Mouse (Mus musculus) heart, adult 8-10 months (tissue): Measurements from ENCODE around the gene Unc13c. TPM values are rescaled to one million over a fixed set of nuclear protein-coding genes. Genes with fewer than 3 reads are reported as not detected.

ENCODE experiments used
- DNase-seq: peaks from one replicate; pipeline ENCODE4 v3.0.0; 2022; ENCODE audit warnings: low spot score
- total RNA-seq, 4 experiments: library from RNA; stranded (reverse); gene quantifications; 2 replicates each; pipeline ENCODE4 v1.2.4; 2022

Unc13c gene
- total RNA-seq, 4 experiments from 2014 or later = 0.20 to 0.35 (median 0.28) TPM

DNA sequence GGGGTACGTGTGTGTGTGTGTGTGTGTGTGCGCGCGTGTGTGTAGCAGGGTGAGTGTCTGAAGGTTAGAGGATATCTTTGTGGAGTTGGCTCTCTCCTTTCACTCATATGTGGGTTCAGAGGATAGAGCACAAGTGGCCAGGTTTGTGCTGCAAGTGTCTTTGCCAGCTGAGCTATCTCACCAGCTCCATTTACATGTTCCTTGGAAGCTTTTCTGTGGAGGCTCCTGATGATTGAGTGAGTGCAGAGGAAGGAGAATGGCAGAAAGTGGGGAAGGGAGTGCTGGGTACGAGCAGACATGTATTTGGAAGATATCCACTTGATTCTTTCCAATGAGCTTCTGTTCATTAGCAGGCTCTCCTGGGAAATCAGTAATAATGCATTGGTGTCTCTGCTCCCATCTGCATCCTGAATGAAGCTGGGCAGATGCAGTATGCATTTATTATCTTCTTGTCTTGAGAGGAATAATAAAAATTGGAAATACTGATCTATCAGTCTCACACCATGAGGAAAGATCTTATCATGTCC lies 86.3 kb downstream of the Unc13c start:
- DNase-seq = no peak

DNA sequence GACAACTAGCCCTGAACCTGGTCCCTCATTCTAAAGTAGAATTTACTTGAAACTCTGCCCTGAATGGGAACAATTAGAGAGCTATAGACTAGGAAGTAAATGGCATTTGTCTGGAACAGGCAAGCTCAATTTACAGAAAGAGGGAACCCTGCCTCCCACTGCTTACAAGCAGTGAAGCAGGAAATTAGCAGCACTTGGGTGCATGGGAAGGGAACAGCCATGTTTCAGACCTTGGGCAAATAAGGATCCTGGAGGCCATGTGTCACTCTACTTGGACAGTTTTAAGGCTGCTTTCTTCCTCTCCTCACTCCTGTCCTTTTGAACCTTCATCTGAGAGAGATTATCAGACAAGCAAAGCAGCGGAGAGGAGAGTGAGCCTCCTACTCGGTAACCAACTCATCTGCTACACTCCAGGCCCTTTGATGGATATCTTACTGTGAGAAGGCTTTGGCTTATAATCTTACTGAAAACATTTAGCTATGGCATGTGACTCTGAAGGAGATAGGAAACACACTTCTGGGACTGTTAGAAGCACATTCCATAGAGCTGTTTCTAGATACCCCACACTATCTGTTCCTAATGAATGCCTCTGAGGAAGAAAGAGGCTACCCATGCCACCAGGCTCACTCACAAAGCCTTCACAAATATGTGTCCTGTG lies 101.2 kb downstream of the Unc13c start:
- no peak for DNase-seq

DNA sequence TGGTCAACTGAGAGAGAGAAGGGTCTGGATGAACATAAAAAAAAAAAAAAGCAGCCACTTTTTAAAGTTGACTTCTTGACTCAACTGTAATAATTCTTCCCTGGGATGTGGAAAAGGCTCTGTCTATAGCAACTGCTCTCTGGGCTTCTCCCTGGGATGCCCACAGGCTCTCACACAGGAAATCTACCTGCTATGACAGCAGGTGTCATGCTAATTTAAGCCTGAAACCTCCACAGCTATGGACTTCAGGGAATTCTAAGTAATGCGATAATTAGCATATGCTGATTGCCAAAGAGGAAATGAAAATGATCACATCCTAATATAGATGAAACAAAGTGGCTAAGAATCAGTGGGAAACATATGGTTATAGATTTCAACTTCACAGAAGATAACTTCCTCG lies 102.1 kb downstream of the Unc13c start:
- DNase-seq = no peak

DNA sequence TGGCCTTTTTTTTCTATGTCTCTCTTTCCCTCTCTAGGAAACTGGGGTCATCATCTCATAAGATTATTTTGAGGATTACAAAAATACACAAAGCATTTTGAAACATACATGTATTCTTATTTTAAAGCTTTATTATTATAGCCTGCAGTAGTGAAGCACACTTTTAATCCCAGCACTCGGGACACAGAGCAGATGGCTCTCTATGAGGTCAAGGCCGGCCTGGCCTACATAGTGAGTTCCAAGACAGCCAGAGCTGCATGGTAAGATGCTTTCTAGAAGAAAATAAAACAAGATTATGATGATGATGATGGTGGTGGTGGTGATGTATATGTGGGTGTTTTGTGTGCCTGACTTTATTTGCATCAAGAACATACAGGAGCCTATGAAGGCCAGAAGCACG lies 109.3 kb downstream of the Unc13c start:
- no peak for DNase-seq

- no peak for DNase-seq
Measured at GRCm38 (mm10) chr9:73854281-73854680, 114.5 kb downstream of the Unc13c start.

DNA sequence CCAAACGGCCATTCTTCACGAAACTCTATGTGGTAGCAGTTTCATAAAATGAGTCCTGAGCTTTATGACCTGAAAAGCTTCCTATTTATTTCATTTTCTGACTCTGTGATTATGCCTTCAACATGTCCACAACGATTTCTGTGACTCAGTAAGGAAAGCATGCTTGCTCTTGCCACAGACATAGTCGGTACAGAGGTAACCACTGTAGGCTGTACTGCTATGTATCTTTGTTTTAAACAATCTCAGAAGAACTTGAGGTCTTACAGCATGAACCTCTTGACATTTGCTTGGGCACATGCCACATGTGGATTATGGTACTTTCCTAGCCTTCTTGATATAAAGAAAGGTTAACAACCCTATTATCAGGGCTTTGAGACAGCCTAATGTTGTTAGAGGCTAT lies 162.1 kb downstream of the Unc13c start:
- no peak for DNase-seq

DNA sequence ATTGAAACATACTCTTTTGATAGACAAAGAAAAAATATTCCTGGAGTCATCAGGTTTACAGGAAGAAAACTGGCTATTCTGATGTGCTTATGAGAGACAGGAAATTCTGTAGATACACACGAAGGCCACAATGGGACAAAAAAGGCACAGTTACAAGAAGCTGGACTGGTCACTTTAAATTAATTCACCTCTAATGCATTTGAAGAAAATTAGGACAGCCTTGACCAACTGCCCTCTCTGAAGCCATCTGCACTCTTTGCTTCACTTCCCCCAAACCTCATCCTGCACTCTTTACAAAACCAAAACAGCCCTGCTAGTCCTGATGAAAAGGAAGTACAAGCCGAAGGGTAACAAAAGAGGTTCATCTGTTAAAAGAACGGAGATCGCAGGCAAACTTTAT lies 194.2 kb downstream of the Unc13c start:
- DNase-seq = no peak

- no peak for DNase-seq
Measured at GRCm38 (mm10) chr9:73755185-73755584, 213.6 kb downstream of the Unc13c start.

DNA sequence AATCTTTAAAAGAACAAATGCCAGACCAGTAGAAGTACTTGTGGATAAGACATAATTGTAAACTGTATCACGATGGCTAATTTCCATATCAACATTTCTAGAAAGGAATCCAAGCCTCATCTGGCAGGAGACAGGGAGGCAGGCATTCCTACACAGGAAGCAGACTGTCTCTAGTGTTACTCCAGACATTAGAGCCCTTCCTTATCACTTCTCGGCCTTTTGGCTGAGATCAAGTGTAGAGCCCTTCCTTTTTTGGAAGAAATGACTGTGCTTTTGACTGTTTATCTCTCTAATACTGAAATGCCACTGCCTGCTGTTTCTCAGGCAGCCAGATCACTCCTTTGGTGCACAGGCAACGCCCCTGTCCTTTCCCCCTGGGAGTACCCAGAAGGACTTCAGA lies 215.3 kb downstream of the Unc13c start:
- DNase-seq = no peak

GRCm38 (mm10) chr9:73751344-73751743 lies 217.4 kb downstream of the Unc13c start:
- no peak for DNase-seq

DNA sequence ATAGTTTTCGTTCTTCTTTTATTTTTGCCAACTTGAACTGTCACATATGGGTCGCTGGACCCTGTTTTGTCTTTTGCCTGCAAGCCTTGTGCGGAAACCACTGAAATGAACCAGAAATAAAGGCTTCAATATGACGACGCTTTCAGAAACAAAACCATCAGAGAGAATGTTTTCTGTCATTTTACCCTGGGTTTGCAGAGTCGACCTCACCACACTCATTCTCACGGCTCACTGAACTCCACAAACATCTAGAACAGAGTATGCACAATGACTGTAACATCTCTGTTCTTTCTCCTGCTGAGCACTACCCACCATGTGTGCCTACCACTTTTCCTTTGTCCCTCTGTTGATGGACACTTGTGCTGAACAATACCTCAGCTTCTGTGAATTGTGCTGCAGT lies 234.3 kb downstream of the Unc13c start:
- DNase-seq = no peak

- DNase-seq = no peak
Measured at GRCm38 (mm10) chr9:73725717-73726662, 242.8 kb downstream of the Unc13c start.

- DNase-seq = no peak
Measured at GRCm38 (mm10) chr9:73724776-73725175, 244.0 kb downstream of the Unc13c start.

GRCm38 (mm10) chr9:73713508-73713907 lies 255.3 kb downstream of the Unc13c start:
- DNase-seq = no peak

DNA sequence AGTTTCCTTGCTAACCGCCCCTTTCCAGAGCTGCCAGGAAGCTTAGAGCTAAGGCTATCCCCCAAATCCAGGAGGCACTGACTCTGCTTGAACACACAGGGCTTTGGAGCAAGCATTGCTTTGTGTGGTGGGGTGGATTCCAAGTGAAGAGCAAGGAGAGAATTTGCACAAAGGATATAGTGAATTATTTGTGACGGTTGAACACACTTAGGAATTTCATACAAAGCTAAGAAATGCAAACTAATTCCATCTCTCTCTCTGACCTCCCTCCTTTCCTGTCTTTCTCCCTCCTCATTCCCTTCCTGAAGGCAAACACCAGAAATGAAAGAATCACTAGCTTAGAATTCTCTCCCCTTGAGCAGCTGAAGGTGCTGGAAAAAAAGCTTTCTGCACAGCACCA lies 271.7 kb downstream of the Unc13c start:
- DNase-seq = no peak

DNA sequence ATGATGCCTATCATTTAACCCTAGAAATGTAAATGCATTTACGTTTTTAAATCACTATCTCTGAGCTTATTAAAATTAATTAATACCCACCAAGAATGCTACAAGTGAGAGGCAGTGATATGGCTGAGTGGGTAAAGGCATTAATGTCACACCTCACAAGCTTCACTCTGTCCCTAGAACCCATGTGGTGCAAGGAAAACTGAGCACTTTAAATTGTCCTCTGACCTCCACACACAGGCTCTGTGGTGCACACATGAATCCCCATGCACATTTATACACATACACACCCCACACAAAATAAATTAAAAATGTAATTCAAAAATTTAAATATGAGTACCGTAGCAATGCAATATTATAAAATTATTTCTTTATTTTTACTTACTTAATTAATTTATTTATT lies 287.2 kb downstream of the Unc13c start:
- DNase-seq = no peak

- no peak for DNase-seq
Measured at GRCm38 (mm10) chr9:73680545-73681495, 287.9 kb downstream of the Unc13c start.

- DNase-seq = no peak
Measured at GRCm38 (mm10) chr9:73671656-73672212, 297.0 kb downstream of the Unc13c start.

GRCm38 (mm10) chr9:73670040-73670439 lies 298.7 kb downstream of the Unc13c start:
- no peak for DNase-seq

- no peak for DNase-seq
Measured at GRCm38 (mm10) chr9:73662839-73663238, 305.9 kb downstream of the Unc13c start.

- DNase-seq = no peak
Measured at GRCm38 (mm10) chr9:73649088-73649487, 319.7 kb downstream of the Unc13c start.
